Mouse (Mus musculus): ENCODE measurements around the gene Paqr6.

DNA sequence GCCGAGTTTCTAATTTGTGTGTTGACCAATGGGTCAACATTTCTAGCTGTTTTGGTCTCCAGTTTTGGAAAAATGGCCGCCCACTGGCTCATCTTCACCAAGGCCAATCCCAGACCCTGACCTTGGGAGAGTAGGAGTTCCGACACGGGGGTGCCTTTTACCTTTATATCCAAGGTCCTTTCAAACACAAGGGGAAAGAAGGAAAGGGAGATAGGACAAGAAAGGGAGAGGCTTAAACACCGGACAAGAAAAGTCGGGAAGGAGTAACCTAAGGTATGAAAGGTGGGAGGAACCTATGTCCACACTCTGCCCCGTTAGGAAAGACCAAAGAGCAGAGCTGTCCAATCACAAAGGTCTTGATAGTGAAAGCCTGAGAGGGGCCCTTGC, 46.3 kb downstream of the Paqr6 start:
- no peak for TF ChIP-seq POLR2A (IDR thresholded peaks at IDR 0.05; ENCODE audit: low read depth, low read length)
- TF ChIP-seq CTCF (IDR thresholded peaks at IDR 0.05; ENCODE audit: extremely low read depth, insufficient read depth, insufficient read length, insufficient replicate concordance) = no peak
